Mouse (Mus musculus) ovary, postnatal 14 days (tissue): ENCODE measurements at regions not wholly inside any gene's neighbourhood (a gene's known extent, or its start where the extent isn't known, plus 50 kb on each side); places are given as distances from the start of the nearest gene placed in this dataset.
A peak's percentile ranks its signal among the peaks of the same experiment; 100 is the strongest.

Experiments
- DNase-seq: peaks from one replicate; pipeline ENCODE4 v3.0.0; 2022; ENCODE audit warnings: low spot score

DNA sequence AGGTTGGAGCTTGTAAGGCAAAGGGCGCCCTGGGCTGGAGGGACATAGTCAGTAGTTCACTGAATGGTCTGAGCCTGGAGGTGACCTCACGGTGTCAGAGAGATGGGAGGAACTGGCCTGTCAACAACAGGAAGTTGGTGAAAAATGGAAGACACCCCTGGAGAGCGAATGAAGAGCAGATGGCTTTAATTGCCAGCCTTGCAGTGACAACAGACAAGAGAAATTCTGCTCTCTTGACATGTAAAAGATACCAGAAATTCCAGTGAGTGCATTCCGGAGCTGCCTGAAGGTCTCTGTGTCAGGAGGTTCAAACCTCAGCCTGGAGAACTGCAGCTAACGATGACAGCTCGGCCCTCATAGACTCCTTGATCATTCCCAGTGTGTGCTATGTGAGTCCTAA, 318.3 kb upstream of the Gm5148 start:
- DNase-seq, result no peak

DNA sequence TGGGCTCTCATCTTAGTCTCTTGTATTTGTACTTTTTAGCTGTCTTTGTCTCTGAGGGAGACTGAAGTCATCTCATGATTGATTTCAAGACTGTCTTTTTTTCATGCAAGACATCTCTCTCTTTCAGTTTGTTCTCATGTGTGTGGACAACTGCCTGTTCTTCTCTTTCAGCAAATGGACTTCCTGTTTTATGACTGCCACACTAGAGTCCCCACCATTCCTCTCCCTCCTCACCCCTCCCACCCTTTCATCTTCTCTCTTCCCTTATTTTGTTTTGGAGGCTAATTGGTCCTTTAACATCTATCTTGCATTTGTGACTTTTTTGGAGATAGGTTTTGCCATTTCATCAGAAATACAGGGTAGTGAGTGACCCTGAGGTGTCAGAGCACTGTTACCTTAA, 311.8 kb upstream of the Gm5148 start:
- no peak for DNase-seq

DNA sequence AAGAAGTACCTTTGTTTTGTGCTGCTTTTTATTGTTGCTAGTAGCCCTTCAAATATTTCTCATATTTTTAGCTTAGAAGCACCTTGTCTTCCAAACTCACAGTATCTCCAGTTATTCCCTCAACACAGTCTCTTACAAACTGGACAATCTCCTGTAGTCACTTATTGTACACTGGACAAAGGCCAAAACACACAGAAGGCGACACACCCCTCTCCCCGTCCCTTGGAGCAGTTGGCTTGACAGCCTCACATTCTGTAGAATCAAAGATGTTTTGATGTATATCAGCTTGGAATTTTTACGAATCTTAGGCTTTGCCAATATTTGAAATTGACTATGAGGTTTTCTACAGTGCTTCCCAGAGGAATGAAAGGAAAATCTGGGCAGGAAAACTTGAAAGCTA, 309.8 kb upstream of the Gm5148 start:
- DNase-seq, result no peak

DNA sequence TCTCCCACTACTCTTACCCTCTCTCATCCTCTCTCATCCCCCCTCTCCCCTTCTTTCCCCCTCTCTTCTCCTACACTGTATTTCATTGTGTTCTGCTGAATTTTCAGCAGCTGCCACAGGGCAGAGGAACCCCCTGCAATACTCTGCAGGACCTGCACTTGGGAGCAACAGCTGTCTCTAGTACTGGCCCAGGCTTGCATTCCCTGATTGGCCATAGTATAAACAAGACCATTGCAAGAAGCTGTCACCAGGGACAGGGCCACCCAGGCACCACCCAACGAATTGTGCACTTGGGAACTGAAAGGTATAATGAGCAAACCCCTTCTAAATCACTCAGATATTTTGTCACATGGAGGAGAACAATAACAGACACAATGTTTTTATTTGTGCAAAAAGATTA, 290.5 kb upstream of the Gm5148 start:
- no peak for DNase-seq

GRCm38 (mm10) chr3:38009168-38009567, 284.9 kb upstream of the Gm5148 start:
- no peak for DNase-seq

DNA sequence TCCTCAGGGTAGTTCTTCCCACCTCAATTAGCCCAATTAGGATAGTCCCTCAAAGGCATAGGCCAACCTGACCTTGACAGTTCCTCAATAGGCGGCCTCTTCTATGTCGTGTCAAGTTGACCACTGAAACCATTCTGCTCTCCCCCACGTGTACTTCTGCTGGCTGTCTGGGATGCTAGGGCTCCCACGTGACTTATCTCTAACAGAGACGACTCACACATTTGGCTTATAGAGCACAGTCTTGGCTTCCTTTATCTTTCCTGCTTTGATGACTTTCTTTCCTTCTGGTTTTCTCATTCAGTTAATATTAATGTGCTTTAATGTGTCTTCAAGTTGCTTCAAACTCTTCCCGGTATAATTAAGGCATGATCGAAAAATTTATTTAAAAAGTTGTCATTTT, 284.0 kb upstream of the Gm5148 start:
- DNase-seq, result no peak

GRCm38 (mm10) chr3:38007626-38008025, 283.3 kb upstream of the Gm5148 start:
- no peak for DNase-seq

- DNase-seq, result no peak
Measured at GRCm38 (mm10) chr3:38002275-38002674, 278.0 kb upstream of the Gm5148 start.

DNA sequence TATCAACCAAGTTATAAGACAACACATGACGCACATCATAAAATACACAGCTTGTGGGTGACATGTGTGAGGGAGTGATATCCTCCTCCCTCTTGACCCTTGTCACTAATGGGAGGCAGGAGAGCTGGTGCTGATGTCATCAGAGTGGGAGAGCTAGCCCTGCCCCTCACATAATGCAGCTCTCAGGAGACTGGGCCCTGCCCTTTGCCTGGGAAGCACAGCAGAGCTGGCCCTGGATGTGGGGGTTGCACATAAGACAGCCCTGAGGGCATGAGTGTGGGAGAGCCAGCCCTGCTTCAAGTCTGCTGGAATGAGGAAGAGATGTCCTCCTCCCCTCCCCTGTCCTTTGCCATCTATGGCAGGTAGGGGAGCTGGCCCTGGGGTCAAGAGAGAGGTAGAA, 275.5 kb upstream of the Gm5148 start:
- no peak for DNase-seq

DNA sequence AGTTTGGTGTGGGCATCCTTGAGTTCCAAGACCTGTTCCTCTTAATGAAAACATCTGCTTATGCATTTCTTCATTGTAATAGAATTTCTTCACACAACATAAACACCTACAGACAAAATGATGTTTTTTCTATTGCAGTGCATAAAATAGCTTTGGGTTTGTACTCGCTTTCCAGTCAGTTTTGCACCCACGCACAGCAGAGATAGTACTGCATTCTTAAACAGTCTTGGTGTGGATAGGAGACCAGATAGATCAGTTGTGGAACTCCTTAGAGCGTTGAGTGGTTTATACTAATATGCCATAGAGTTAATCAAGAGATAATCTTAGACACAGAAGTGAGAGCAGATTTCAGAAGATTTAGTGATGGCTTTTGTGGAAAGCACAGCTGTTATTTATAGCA, 273.7 kb upstream of the Gm5148 start:
- no peak for DNase-seq

DNA sequence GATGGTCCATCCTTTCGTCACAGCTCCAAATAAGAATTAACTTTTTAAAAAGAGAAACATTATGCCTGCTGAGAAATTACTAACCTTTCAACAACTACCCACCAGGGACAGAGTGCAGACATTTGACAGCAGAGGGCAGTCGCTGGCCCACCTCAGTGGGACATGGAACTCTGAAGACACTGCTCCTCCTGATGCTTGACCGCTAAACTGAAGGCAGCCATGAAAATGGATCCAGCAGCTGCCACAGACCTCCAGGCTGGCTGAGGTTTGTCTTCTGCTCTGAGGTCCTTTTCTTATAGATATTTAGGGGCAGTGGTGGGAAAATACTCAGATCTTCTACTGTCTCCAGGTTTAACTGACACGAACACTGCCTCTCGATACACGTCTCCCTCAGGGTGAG, 265.7 kb upstream of the Gm5148 start:
- no peak for DNase-seq

DNA sequence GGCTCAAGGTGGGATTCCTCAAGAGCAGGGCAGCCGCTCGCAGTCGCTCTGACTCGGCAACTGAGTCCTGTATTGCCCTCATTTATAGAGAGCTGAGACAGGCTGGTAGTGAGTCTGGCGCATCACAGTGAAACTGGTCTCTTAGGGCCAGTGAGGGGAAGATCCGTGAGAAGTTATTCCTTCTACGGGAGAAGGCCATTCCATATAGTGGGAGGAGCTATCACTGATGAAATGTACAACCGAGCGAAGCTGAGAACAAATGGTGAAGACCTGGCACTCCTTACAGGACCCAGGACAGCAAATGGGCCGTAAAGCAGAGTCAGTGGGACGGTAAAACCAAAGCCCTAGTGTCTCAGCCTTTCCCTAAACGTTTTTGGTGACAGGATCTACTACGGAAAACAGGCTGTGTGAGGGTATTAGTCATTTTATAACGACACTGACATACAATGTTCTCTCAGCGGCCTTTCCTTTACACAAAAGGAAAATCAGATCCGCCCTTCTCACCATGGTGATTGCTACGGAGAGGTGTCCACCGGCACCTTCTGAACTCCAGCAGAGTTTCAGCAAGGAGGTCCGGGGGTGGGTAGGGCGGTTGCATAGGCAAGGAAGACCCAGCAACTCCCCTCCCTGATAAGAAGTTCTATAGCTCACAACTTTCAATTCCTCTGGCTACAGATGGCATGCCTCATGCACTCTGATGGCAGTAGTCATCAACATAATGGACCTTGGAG, 263.6 kb upstream of the Gm5148 start:
- no peak for DNase-seq

- no peak for DNase-seq
Measured at GRCm38 (mm10) chr3:37987007-37987774, 262.9 kb upstream of the Gm5148 start.

- DNase-seq, result no peak
Measured at GRCm38 (mm10) chr3:37984706-37985105, 260.4 kb upstream of the Gm5148 start.

DNA sequence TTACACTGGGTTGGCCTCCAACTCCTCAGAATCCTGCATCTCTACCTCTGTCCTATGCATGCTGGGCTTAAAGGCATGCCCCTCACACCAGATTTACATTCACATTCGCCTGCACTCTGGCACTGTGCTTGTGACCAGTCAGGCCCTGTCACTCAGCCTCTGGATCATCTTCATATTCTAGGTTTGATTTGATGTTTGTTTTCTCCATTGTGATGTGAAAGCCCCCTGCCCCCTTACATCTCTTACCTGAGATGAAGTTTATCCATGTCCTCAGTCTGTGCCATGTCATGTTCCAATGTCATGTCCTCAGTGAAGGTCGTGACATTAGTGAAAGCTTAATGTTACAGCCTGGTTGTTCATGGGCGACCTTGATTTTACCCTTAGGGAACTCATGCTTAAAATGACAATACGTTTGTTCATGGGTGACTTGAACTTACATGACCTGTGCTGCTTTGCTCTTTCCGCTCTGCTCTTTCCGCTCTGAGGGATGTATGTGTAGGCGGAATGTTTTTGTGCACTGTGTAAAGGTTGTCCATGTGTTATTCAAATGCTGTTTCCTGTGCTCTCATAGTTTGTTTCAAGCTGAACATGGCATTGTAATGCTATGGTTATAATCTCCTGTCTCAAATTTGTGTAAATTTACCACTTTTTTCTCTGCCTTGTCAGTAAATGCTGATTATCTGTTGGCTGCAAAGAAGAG, 257.3 kb upstream of the Gm5148 start:
- DNase-seq, result no peak

GRCm38 (mm10) chr3:37979871-37980270, 255.6 kb upstream of the Gm5148 start:
- DNase-seq, result no peak

GRCm38 (mm10) chr3:37978481-37978880, 254.2 kb upstream of the Gm5148 start:
- peak; percentile 21 for DNase-seq

- no peak for DNase-seq
Measured at GRCm38 (mm10) chr3:37977453-37977852, 253.2 kb upstream of the Gm5148 start.

- DNase-seq, result peak; percentile 46
Measured at GRCm38 (mm10) chr3:37976566-37976965, 252.3 kb upstream of the Gm5148 start.

DNA sequence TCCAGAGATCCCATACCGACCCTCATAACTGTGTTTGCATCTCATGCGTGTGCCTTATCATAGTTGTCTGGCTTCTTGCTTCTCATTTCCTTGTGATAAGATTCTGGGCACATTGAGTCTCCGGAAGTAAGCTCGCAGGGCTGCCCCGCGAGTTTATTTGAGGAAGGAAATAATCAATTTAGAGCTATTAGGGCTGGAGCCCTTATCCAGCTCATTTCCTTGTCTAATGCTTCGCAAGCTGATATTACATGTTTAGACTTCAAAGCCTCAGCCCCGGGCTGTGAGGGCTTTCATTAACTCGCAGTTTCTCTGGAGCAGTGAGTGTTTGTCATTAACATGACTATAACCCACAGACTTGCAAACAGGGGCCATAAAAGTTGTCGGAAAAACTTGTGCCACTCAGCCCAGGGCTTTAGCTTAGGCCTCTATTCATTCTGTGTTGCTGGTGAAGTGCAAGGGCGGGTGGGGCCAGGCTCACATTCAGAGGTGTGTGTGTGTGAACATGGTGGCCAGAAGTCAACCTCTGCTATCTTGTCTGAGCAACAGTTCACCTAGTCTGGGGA, 251.0 kb upstream of the Gm5148 start:
- no peak for DNase-seq

GRCm38 (mm10) chr3:37972931-37973330, 248.6 kb upstream of the Gm5148 start:
- no peak for DNase-seq

GRCm38 (mm10) chr3:37971240-37971639, 246.9 kb upstream of the Gm5148 start:
- DNase-seq, result no peak

- no peak for DNase-seq
Measured at GRCm38 (mm10) chr3:37968654-37969053, 244.4 kb upstream of the Gm5148 start.
